Mouse (Mus musculus): ENCODE data around the gene Cadps. TPM values are rescaled to one million over a fixed set of nuclear protein-coding genes. Genes with fewer than 3 reads are reported as not detected.

Cadps gene
- total RNA-seq, 2 experiments from 2014 or later = 0.05 TPM; not detected in 1

- DNase-seq = no peak
These were observed 239.3 kb downstream of the Cadps start for GRCm38 (mm10) chr14:12583536-12583935.

GRCm38 (mm10) chr14:12581657-12582056, 241.2 kb downstream of the Cadps start:
- no peak for DNase-seq

DNA sequence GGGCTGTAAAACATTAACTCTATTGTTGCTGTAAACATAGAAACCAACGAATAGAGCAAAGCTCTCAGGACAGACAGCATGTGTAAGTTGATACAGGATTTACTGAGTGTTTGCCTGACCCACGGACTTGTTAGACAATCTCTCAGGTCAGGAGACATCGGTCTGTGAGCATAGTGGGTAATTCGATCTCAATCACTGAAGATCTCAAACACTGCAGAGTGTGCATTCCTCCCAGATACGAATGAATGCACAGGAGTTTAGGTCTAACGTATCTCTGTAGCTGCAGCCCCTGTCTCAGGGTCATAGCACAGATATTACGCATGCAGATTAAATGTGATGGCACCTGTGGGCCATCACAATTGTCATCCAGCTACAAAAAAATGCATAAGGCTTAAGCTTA, 242.1 kb downstream of the Cadps start:
- DNase-seq = no peak

DNA sequence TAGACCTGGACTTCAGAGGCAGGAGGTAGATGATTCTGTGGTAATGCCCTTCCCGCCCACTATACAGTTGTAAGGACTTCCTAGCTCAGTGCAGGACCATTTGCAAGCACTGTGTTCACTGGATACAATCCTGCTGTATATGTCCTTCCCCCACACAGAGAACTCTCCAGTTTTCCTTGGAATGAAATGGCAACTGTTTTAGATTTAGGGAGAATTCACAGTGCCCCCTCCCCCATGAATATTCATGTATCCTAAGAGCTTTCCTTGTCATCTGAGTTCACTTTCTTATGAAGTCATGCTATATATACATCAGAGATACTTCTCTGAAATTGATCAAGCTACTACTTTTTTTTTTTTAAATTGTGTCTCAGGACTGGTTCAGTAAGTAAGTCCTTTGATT, 244.7 kb downstream of the Cadps start:
- DNase-seq = no peak

DNA sequence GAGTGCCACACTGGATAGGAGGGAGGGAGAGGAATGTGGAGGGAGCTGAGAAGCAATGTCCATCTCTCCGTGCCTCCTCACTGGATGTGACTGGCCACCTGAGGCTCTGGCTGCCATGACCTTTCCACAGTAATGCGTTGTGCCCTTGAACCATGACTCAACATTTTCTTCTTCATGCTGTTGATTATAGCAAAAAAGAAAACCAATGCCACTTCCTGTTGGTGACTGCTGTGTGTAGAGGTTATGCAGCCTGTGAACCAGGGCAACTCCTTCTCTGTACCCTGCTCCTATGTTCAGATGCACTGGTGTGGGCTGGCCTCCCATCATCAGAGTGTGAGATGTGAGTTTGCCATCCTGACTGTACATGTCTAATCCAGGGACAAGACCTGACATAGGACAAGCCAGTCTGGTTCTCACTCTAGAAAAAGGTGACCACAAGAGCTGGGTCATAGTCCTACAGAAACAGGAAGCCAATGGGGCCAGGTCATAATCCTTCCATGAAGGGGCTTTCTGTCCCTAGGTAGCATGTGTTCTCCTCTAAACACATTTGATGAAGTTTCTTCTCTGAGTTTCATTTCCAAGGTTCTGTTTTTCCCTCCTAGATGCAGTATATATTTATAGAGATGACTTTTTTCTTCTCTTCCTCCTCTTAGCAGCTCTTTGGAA, 245.3 kb downstream of the Cadps start:
- DNase-seq = no peak

GRCm38 (mm10) chr14:12575105-12575504, 247.8 kb downstream of the Cadps start:
- no peak for DNase-seq

DNA sequence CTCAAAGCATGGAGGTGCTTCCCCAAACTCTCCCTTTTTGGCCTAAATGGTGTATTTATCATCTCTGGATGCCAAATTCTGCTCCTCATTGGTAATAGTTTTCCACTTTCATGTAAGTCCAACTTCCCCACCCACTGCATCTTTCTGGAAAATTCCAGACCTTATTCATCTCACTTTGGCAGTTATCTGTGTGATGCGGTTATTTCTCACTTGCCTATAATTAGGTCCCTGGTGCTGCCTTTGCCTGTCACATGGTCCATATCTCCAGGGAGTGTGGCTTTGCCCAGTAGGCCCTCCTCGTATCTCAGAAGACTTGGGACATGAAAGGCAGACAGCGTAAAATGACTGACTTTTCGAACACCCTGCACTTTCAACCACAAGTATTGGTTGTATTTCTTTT, 248.5 kb downstream of the Cadps start:
- no peak for DNase-seq

DNA sequence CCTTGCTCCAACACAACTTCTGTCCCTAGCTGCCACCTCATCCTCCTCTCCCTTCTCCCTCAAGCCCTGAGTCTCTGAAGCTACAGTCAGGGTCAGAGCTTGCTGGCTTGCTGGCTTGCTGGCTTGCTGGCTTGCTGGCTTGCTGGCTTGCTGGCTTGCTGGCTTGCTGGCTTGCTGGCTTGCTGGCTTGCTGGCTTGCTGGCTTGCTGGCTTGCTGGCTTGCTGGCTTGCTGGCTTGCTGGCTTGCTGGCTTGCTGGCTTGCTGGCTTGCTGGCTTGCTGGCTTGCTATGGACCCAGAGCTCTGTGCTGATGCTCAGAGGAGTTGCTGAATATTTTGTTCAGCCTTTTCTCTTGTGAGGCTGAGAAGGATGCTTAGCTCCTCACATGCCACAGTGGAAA, 261.1 kb downstream of the Cadps start:
- DNase-seq = peak; percentile 10

GRCm38 (mm10) chr14:12560233-12560577, 262.7 kb downstream of the Cadps start:
- DNase-seq = no peak

GRCm38 (mm10) chr14:12559574-12560232, 263.2 kb downstream of the Cadps start:
- no peak for DNase-seq

DNA sequence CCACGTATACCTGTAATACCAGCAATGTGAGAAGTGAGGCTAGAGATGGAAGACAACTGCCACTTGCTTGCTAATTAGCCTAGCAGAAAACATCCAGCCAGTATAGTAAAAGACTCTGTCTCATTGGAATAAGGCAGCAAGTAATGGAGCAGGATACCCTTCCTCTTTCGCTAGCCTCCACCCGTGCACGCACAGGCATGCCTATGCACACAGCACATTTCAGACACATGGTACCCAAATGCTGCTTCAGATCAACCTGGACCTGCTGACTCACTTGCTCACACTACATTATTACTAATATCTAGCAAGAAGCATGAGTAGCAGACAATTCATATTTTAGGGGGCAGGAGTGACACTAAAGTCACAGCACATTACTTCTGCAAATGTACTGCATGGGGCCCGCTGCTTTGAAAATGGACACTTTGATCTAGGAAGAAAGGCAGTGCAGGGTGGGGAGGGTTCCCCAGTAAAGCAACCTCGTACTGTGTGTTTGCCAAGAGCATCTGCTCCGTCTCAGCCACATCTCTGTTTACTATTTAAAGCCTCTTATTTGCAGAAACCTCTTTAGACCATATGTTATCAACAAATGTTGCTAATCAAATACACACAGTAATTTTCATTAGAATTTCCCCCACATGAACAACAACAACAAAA, 263.8 kb downstream of the Cadps start:
- DNase-seq = no peak

- no peak for DNase-seq
These were observed 268.4 kb downstream of the Cadps start for GRCm38 (mm10) chr14:12554486-12554885.

- DNase-seq = no peak
These were observed 271.5 kb downstream of the Cadps start for GRCm38 (mm10) chr14:12551353-12551752.

- DNase-seq = no peak
These were observed 271.9 kb downstream of the Cadps start for GRCm38 (mm10) chr14:12550931-12551330.

- DNase-seq = no peak
These were observed 273.6 kb downstream of the Cadps start for GRCm38 (mm10) chr14:12549290-12549689.

GRCm38 (mm10) chr14:12547496-12547895, 275.4 kb downstream of the Cadps start:
- no peak for DNase-seq

DNA sequence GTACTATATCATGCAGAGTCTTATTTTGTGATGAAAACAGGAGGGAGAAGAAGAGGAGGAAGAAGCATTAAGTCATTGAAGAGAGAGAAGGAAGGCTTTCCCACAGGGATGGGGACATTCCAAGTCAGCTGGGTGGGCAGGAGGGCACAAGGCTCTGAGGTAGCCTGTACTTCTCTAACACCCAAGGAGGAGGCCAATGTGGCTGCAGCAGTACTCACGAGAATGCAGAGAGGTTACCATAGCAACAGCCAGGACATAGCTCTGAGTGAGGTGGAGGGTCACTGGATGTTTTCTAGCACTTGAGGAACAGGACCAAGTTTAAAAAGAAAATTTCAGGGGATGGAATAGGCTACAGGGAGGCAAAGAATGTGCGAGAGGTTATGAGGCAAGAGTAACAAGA, 281.1 kb downstream of the Cadps start:
- DNase-seq = no peak

DNA sequence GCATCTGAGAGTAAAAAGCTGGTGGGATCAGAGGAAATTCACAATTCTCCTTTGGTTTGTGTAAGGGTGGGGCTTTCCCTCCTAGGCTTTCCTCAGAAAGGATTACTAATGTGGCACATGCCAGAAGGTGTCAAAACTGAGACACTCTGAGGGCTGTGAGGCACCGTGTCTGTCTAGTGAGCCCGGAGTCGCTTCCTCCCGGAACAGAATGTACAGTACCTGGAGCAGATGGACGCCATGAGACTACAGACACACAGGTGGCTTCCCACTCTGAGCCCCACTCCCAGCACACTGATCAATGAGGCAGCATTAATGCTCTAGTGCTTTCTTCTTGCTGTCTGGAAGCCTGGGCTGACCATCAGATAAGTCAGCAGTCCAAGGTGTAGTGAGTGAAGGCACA, 283.8 kb downstream of the Cadps start:
- DNase-seq = no peak

- no peak for DNase-seq
These were observed 291.8 kb downstream of the Cadps start for GRCm38 (mm10) chr14:12531101-12531500.

- DNase-seq = no peak
These were observed 292.3 kb downstream of the Cadps start for GRCm38 (mm10) chr14:12530554-12530953.

GRCm38 (mm10) chr14:12529961-12530542, 292.8 kb downstream of the Cadps start:
- no peak for DNase-seq

- DNase-seq = no peak
These were observed 295.6 kb downstream of the Cadps start for GRCm38 (mm10) chr14:12527296-12527695.

GRCm38 (mm10) chr14:12507018-12507417, 315.9 kb downstream of the Cadps start:
- no peak for DNase-seq

All from gastrocnemius, postnatal 25 days (tissue).